Mouse (Mus musculus) testis, adult 2 months (tissue): ENCODE results near the gene Sema6d. TPM values are rescaled to one million over a fixed set of nuclear protein-coding genes. Genes with fewer than 3 reads are reported as not detected.

ENCODE experiments used
- H3K27ac ChIP-seq: fragments of 200-500 bp; 2 replicates; pipeline ENCODE4 v1.5.1; 2012; ENCODE audit warnings: low read depth, low read length; ENCODE audit not compliant: control insufficient read depth, insufficient read depth
- H3K27me3 ChIP-seq: fragments of 200-500 bp; 2 replicates; pipeline ENCODE4 v1.6.1; 2012; ENCODE audit warnings: mild to moderate bottlenecking, low read length, moderate library complexity; ENCODE audit not compliant: control insufficient read depth, insufficient read depth
- H3K36me3 ChIP-seq: fragments of 200-500 bp; 2 replicates; pipeline ENCODE4 v1.6.1; 2012; ENCODE audit warnings: mild to moderate bottlenecking, low read length; ENCODE audit not compliant: control insufficient read depth, insufficient read depth
- H3K4me1 ChIP-seq: fragments of 200-500 bp; 2 replicates; pipeline ENCODE4 v1.6.1; 2012; ENCODE audit warnings: low read length; ENCODE audit not compliant: control insufficient read depth, insufficient read depth
- H3K4me3 ChIP-seq: fragments of 200-500 bp; 2 replicates; pipeline ENCODE4 v1.5.1; 2012; ENCODE audit warnings: low read depth, mild to moderate bottlenecking, low read length, moderate library complexity, mixed read lengths; ENCODE audit not compliant: control insufficient read depth
- CTCF ChIP-seq: fragments of 200-500 bp; IDR thresholded peaks from 2 replicates; pipeline ENCODE4 v1.5.1; 2012; ENCODE audit warnings: low read depth, mild to moderate bottlenecking, inconsistent platforms, low read length, moderate library complexity; ENCODE audit not compliant: control insufficient read depth, insufficient read depth, insufficient replicate concordance
- POLR2A ChIP-seq: fragments of 200-500 bp; IDR thresholded peaks from 2 replicates; pipeline ENCODE4 v1.6.1; 2012; ENCODE audit warnings: low read depth, mild to moderate bottlenecking, inconsistent platforms, low read length, moderate library complexity; ENCODE audit not compliant: control insufficient read depth
- polyA plus RNA-seq: library from polyadenylated mRNA; depleted of rRNA; stranded (reverse); fragments of >200 nt; gene quantifications from 2 replicates; pipeline ENCODE4 v1.2.3, GENCODE M21; 2012

The Sema6d gene
- polyA plus RNA-seq, 1 experiment: 1.0 TPM

GRCm38 (mm10) chr2:124522426-124522825 is 432.7 kb downstream of the Sema6d start:
- H3K36me3 ChIP-seq: no peaks in the 10 kb centered on the region
- no peaks in the 10 kb centered on the region for H3K27me3 ChIP-seq
- H3K4me1 ChIP-seq: no peaks in the 10 kb centered on the region
- TF ChIP-seq POLR2A (no peak), CTCF (no peak)
- H3K27ac ChIP-seq: no peak overlapping the region
- no peak overlapping the region for H3K4me3 ChIP-seq

- H3K27me3 ChIP-seq: no peaks in the 10 kb centered on the region
- no peak overlapping the region for H3K27ac ChIP-seq
- no peaks in the 10 kb centered on the region for H3K36me3 ChIP-seq
- no peaks in the 10 kb centered on the region for H3K4me1 ChIP-seq
- TF ChIP-seq CTCF (no peak), POLR2A (no peak)
- no peak overlapping the region for H3K4me3 ChIP-seq
Observed at GRCm38 (mm10) chr2:124523667-124524066, 433.9 kb downstream of the Sema6d start.

- Histone ChIP-seq H3K36me3 (no peaks in the 10 kb centered on the region), H3K4me3 (no peak overlapping the region), H3K27ac (no peak overlapping the region), H3K27me3 (no peaks in the 10 kb centered on the region), H3K4me1 (no peaks in the 10 kb centered on the region)
- TF ChIP-seq CTCF (no peak), POLR2A (no peak)
Observed at GRCm38 (mm10) chr2:124524167-124524566, 434.4 kb downstream of the Sema6d start.

GRCm38 (mm10) chr2:124527641-124528040 is 437.9 kb downstream of the Sema6d start:
- Histone ChIP-seq H3K4me3 (no peak overlapping the region), H3K27ac (no peak overlapping the region), H3K27me3 (no peaks in the 10 kb centered on the region), H3K36me3 (no peaks in the 10 kb centered on the region), H3K4me1 (no peaks in the 10 kb centered on the region)
- no peak for TF ChIP-seq POLR2A
- no peak for TF ChIP-seq CTCF

GRCm38 (mm10) chr2:124530441-124530840 is 440.7 kb downstream of the Sema6d start:
- H3K4me3 ChIP-seq: no peak overlapping the region
- H3K36me3 ChIP-seq: no peaks in the 10 kb centered on the region
- no peaks in the 10 kb centered on the region for H3K27me3 ChIP-seq
- H3K4me1 ChIP-seq: no peaks in the 10 kb centered on the region
- no peak overlapping the region for H3K27ac ChIP-seq
- no peak for TF ChIP-seq CTCF
- TF ChIP-seq POLR2A: no peak

GRCm38 (mm10) chr2:124531062-124531461 is 441.3 kb downstream of the Sema6d start:
- no peak overlapping the region for H3K4me3 ChIP-seq
- no peaks in the 10 kb centered on the region for H3K27me3 ChIP-seq
- no peaks in the 10 kb centered on the region for H3K36me3 ChIP-seq
- no peak overlapping the region for H3K27ac ChIP-seq
- TF ChIP-seq POLR2A (no peak), CTCF (no peak)
- H3K4me1 ChIP-seq: no peaks in the 10 kb centered on the region

- Histone ChIP-seq H3K4me1 (no peaks in the 10 kb centered on the region), H3K27ac (no peak overlapping the region), H3K36me3 (no peaks in the 10 kb centered on the region), H3K27me3 (no peaks in the 10 kb centered on the region), H3K4me3 (no peak overlapping the region)
- TF ChIP-seq CTCF (no peak), POLR2A (no peak)
Observed at GRCm38 (mm10) chr2:124532906-124533305, 443.1 kb downstream of the Sema6d start.

- Histone ChIP-seq H3K36me3 (no peaks in the 10 kb centered on the region), H3K27me3 (no peaks in the 10 kb centered on the region), H3K4me1 (no peaks in the 10 kb centered on the region), H3K4me3 (no peak overlapping the region), H3K27ac (no peak overlapping the region)
- TF ChIP-seq POLR2A: no peak
- TF ChIP-seq CTCF: no peak
Observed at GRCm38 (mm10) chr2:124533602-124534001, 443.8 kb downstream of the Sema6d start.
